Mouse (Mus musculus) heart, embryonic 14.5 days (tissue): ENCODE results near the gene Aldh4a1. TPM values are rescaled to one million over a fixed set of nuclear protein-coding genes. Genes with fewer than 3 reads are reported as not detected.

Source experiments
- ATAC-seq: fragments of 200-750 bp; cut with Nextera tagmentation; 2 replicates; pipeline ENCODE4 v1.8.0; 2017; ENCODE audit warnings: low read depth, moderate TSS enrichment; ENCODE audit not compliant: insufficient number of reproducible peaks, insufficient read depth, low FRiP score
- H3K27ac ChIP-seq, 2 experiments: fragments of 200-500 bp in 1 of 2; fragments of 300-500 bp in 1 of 2; sonication (generic) in 1 of 2; replicated peaks in 1 of 2; 2 replicates each; pipeline ENCODE4 v1.5.1; 2012 to 2014; ENCODE audit warnings: low read depth in 2 of 2, low read length in 2 of 2, control low read depth in 1 of 2, mild to moderate bottlenecking in 1 of 2, mixed read lengths in 1 of 2; ENCODE audit not compliant: control insufficient read depth in 1 of 2, insufficient read depth in 1 of 2
- H3K27me3 ChIP-seq: fragments of 300-500 bp; sonication (generic); 2 replicates; pipeline ENCODE4 v1.6.1; 2014; ENCODE audit warnings: mild to moderate bottlenecking, low read length, control low read depth; ENCODE audit not compliant: control insufficient read depth, insufficient read depth
- H3K36me3 ChIP-seq: fragments of 300-500 bp; sonication (generic); 2 replicates; pipeline ENCODE4 v1.6.1; 2014; ENCODE audit warnings: mild to moderate bottlenecking, control low read depth, low read length, mixed read lengths; ENCODE audit not compliant: control insufficient read depth, insufficient read depth
- H3K4me1 ChIP-seq, 2 experiments: fragments of 200-500 bp in 1 of 2; fragments of 300-500 bp in 1 of 2; sonication (generic) in 1 of 2; 2 replicates each; pipeline ENCODE4 v1.6.1; 2012 to 2014; ENCODE audit warnings: low read length in 2 of 2, control low read depth in 1 of 2, mixed read lengths in 1 of 2; ENCODE audit not compliant: control insufficient read depth in 2 of 2, insufficient read depth in 2 of 2
- H3K4me2 ChIP-seq: fragments of 300-500 bp; sonication (generic); 2 replicates; pipeline ENCODE4 v1.6.1; 2014; ENCODE audit warnings: mild to moderate bottlenecking, low read length
- H3K4me3 ChIP-seq, 2 experiments: fragments of 200-500 bp in 1 of 2; fragments of 300-500 bp in 1 of 2; sonication (generic) in 1 of 2; 2 replicates each; pipeline ENCODE4 v1.5.1; 2012 to 2014; ENCODE audit warnings: low read length in 2 of 2, mild to moderate bottlenecking in 2 of 2, control low read depth in 1 of 2, low read depth in 1 of 2, moderate library complexity in 1 of 2; ENCODE audit not compliant: control insufficient read depth in 1 of 2, insufficient read depth in 1 of 2
- H3K9ac ChIP-seq: fragments of 300-500 bp; sonication (generic); 2 replicates; pipeline ENCODE4 v1.6.1; 2014; ENCODE audit warnings: mild to moderate bottlenecking, low read length
- H3K9me3 ChIP-seq: fragments of 300-500 bp; sonication (generic); 2 replicates; pipeline ENCODE4 v1.6.1; 2016; ENCODE audit warnings: low read length, control low read depth; ENCODE audit not compliant: control insufficient read depth
- WGBS: fragments of 180-500 bp; shearing (Covaris S2); extraction: QIAGEN DNeasy Blood & Tissue Kit; methylation state at CpG from one replicate; pipeline ENCODE4 v1.1.7; 2014; 5-methylcytosine and 5-hydroxymethylcytosine counted together
- polyA plus RNA-seq: library from polyadenylated mRNA; unstranded; fragments of >200 nt; fragmentation: Nextera tagmentation; extraction: Ambion mirVana; gene quantifications from 2 replicates; pipeline ENCODE4 v1.2.1, GENCODE M21; 2014

The Aldh4a1 gene
- polyA plus RNA-seq, 1 experiment from 2014 or later = 13.4 TPM

GRCm38 (mm10) chr4:139683728-139684638 lies 61.3 kb downstream of the Aldh4a1 start:
- H3K27me3 ChIP-seq = peaks cover 4% of the 10 kb centered on the region; the same call in 1 of the 2 replicates
- H3K4me3 ChIP-seq = no peak overlapping the region
- no peak overlapping the region for H3K9ac ChIP-seq
- WGBS = 67% methylated on average over 22 of the region's 22 CpGs
- H3K4me1 ChIP-seq = no peaks in the 10 kb centered on the region
- H3K9me3 ChIP-seq = peaks cover 17% of the 10 kb centered on the region; the same call in 1 of the 2 replicates
- no peaks in the 10 kb centered on the region for H3K36me3 ChIP-seq
- no peak overlapping the region for H3K4me2 ChIP-seq
- ATAC-seq = no peak
- no peak overlapping the region for H3K27ac ChIP-seq

DNA sequence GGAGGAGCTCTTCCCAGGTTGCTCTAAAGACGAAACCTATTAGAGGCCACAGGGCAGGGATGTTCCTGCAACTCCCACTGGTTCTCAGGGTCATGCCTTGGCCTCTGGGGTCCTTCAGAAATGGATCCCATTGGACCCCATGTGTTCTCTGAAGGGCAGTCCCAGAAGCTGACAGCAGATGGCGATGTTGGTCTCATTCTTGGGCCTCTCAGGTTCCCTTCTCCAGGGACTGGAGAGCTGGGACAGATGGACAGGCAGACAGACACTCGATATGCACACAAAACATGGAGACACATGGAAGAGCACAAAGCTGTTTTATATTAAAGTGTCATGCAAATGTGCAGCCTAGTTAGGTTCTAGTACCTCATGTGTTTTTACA lies 62.0 kb downstream of the Aldh4a1 start:
- H3K4me3 ChIP-seq = no peak overlapping the region
- no peak overlapping the region for H3K4me2 ChIP-seq
- no peak for ATAC-seq
- H3K9ac ChIP-seq = no peak overlapping the region
- no peaks in the 10 kb centered on the region for H3K4me1 ChIP-seq
- 0 out of 2 replicates have a peak, but pooled peaks cover 11% of the 10 kb centered on the region for H3K9me3 ChIP-seq
- H3K36me3 ChIP-seq = no peaks in the 10 kb centered on the region
- 16% methylated on average over 3 of the region's 3 CpGs for WGBS
- peaks cover 4% of the 10 kb centered on the region; the same call in 1 of the 2 replicates for H3K27me3 ChIP-seq
- no peak overlapping the region for H3K27ac ChIP-seq

DNA sequence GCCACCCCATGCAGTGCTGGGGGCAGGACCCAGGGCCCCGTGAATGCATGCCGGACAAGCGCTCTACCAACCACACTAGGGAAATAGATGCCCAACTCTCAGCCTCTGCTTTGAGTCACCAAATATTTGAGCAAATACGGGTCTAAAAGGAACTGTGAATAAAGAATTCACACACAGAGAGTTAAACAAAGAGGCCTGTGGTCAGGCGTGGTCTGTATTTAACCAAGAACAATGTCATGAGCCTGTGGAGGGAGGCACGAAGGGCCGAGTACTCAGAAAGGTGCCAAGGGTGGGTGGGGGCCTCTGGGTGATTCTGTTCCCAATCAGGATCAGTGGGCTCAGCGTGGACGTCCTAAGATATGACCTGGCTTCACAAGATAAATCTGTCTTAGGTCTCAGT lies 65.4 kb downstream of the Aldh4a1 start:
- Histone ChIP-seq H3K4me2 (no peak overlapping the region), H3K27ac (no peak overlapping the region), H3K36me3 (no peaks in the 10 kb centered on the region), H3K4me1 (no peaks in the 10 kb centered on the region), H3K9me3 (no peaks in the 10 kb centered on the region), H3K9ac (no peak overlapping the region), H3K27me3 (peaks cover 21% of the 10 kb centered on the region), H3K4me3 (no peak overlapping the region)
- ATAC-seq = no peak
- 65% methylated on average over 9 of the region's 9 CpGs for WGBS

- Histone ChIP-seq H3K4me2 (no peak overlapping the region), H3K9ac (no peak overlapping the region), H3K4me1 (no peaks in the 10 kb centered on the region), H3K27me3 (peaks cover 35% of the 10 kb centered on the region), H3K27ac (no peak overlapping the region), H3K36me3 (no peaks in the 10 kb centered on the region), H3K9me3 (no peaks in the 10 kb centered on the region), H3K4me3 (no peak overlapping the region)
- WGBS = 22% methylated on average over 7 of the region's 7 CpGs
- ATAC-seq = no peak
These were observed 67.1 kb downstream of the Aldh4a1 start for GRCm38 (mm10) chr4:139689627-139690269.

GRCm38 (mm10) chr4:139693315-139693714 lies 70.6 kb downstream of the Aldh4a1 start:
- Histone ChIP-seq H3K4me3 (no peak overlapping the region), H3K36me3 (no peaks in the 10 kb centered on the region), H3K4me1 (no peaks in the 10 kb centered on the region), H3K4me2 (no peak overlapping the region), H3K27ac (no peak overlapping the region), H3K9ac (no peak overlapping the region), H3K9me3 (no peaks in the 10 kb centered on the region), H3K27me3 (peaks cover 44% of the 10 kb centered on the region)
- no peak for ATAC-seq
- 42% methylated on average over 5 of the region's 5 CpGs for WGBS

DNA sequence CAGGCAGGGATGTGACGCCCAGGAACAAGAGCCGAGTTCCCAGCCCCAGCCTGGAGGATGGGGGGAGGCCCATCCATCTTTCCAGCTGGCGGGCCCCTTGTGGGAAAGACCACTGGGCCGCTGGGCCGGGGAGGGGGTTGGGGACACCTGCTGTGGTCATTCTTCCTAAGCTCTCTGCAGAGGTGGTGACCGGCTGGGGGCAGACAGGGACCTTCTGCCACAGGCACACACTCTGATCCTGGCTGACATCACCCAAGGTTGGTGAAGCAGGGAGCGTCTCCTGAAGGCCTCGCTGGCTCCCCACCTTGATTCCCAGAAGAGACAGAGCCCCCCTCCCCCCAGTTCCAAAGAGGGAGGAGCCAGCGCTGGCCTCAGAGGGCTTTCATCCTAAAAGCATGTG lies 75.1 kb downstream of the Aldh4a1 start:
- ATAC-seq = no peak
- H3K4me1 ChIP-seq = no peaks in the 10 kb centered on the region
- no peak overlapping the region for H3K4me3 ChIP-seq
- H3K36me3 ChIP-seq = no peaks in the 10 kb centered on the region
- H3K27ac ChIP-seq = no peak overlapping the region
- no peak overlapping the region for H3K9ac ChIP-seq
- 4% methylated on average over 9 of the region's 9 CpGs for WGBS
- peaks cover 30% of the 10 kb centered on the region for H3K27me3 ChIP-seq
- no peaks in the 10 kb centered on the region for H3K9me3 ChIP-seq
- no peak overlapping the region for H3K4me2 ChIP-seq

GRCm38 (mm10) chr4:139698602-139699001 lies 75.9 kb downstream of the Aldh4a1 start:
- H3K27me3 ChIP-seq = peaks cover 23% of the 10 kb centered on the region
- H3K4me1 ChIP-seq = no peaks in the 10 kb centered on the region
- no peaks in the 10 kb centered on the region for H3K9me3 ChIP-seq
- WGBS = 44% methylated on average over 8 of the region's 8 CpGs
- no peak overlapping the region for H3K4me3 ChIP-seq
- no peak for ATAC-seq
- H3K36me3 ChIP-seq = no peaks in the 10 kb centered on the region
- no peak overlapping the region for H3K9ac ChIP-seq
- no peak overlapping the region for H3K4me2 ChIP-seq
- H3K27ac ChIP-seq = no peak overlapping the region
